Comparison of ENCODE assay signal across 15 mouse cellular contexts in genomic region chr17:44601317-44602021, GRCm38 (mm10).
DNase-seq lines count a peak whose midpoint lies in the region; ATAC-seq and TF ChIP-seq lines count a peak whose summit lies in the region.
"Had no signal": no experiment of that assay in that cellular context is flagged by ENCODE, and none has a peak within 500 bp of the region (broad histone marks: within the 10 kb centered on the region; RNA-seq: fewer than 3 reads in every experiment).

No protein-coding gene starts in this region.

- H3K27ac ChIP-seq in liver, postnatal 0 days (ENCODE audit: low read depth) = no peak overlapping the region
- H3K27ac ChIP-seq in liver, embryonic 12.5 days = no peak overlapping the region
- H3K27ac ChIP-seq in embryonic facial prominence, embryonic 15.5 days (replicated peaks) = 0 out of 2 replicates have a peak overlapping the region, but pooled peaks have one; percentile 34
- peak overlapping the region; percentile 43; the same call in 1 of the 2 replicates for H3K27ac ChIP-seq in kidney, embryonic 16.5 days (ENCODE audit: low read length)
- H3K27ac ChIP-seq in stomach, embryonic 16.5 days (ENCODE audit: low read length) = no peak overlapping the region
- H3K27ac ChIP-seq: limb, embryonic 13.5 days; macrophage; neural tube, embryonic 13.5 days had no signal

- peak; percentile 3; the same call in 1 of the 2 replicates for TF ChIP-seq CTCF in liver, postnatal 0 days (IDR thresholded peaks at IDR 0.05; ENCODE audit: low read depth)

- no peaks in the 10 kb centered on the region for H3K9me3 ChIP-seq in liver, postnatal 0 days (ENCODE audit: low read length)
- no peaks in the 10 kb centered on the region for H3K9me3 ChIP-seq in liver, embryonic 12.5 days (replicated peaks)
- no peaks in the 10 kb centered on the region for H3K9me3 ChIP-seq in embryonic facial prominence, embryonic 15.5 days (replicated peaks)
- H3K9me3 ChIP-seq in kidney, embryonic 16.5 days (ENCODE audit: low read length) = no peaks in the 10 kb centered on the region
- H3K9me3 ChIP-seq in stomach, embryonic 16.5 days (replicated peaks; ENCODE audit: control insufficient read depth, low read length) = no peaks in the 10 kb centered on the region
- H3K9me3 ChIP-seq: limb, embryonic 13.5 days; neural tube, embryonic 13.5 days had no signal

- no peaks in the 10 kb centered on the region for H3K27me3 ChIP-seq in liver, postnatal 0 days (ENCODE audit: insufficient read depth, low read length)
- no peaks in the 10 kb centered on the region for H3K27me3 ChIP-seq in liver, embryonic 12.5 days (replicated peaks)
- H3K27me3 ChIP-seq in embryonic facial prominence, embryonic 15.5 days = no peaks in the 10 kb centered on the region
- H3K27me3 ChIP-seq in kidney, embryonic 16.5 days (ENCODE audit: insufficient read depth, low read length) = no peaks in the 10 kb centered on the region
- no peaks in the 10 kb centered on the region for H3K27me3 ChIP-seq in stomach, embryonic 16.5 days (ENCODE audit: control insufficient read depth, insufficient read depth, low read length)
- H3K27me3 ChIP-seq: CH12.LX; neural tube, embryonic 13.5 days had no signal

- H3K9ac ChIP-seq in liver, postnatal 0 days (replicated peaks) = no peak overlapping the region
- H3K9ac ChIP-seq in liver, embryonic 12.5 days = no peak overlapping the region
- no peak overlapping the region for H3K9ac ChIP-seq in embryonic facial prominence, embryonic 15.5 days
- no peak overlapping the region for H3K9ac ChIP-seq in kidney, embryonic 16.5 days (replicated peaks; ENCODE audit: low read length)
- H3K9ac ChIP-seq in stomach, embryonic 16.5 days (ENCODE audit: low read length) = no peak overlapping the region
- H3K9ac ChIP-seq: limb, embryonic 13.5 days; neural tube, embryonic 13.5 days had no signal

- no peak for ATAC-seq in liver, postnatal 0 days
- no peak for ATAC-seq in liver, embryonic 12.5 days
- ATAC-seq in embryonic facial prominence, embryonic 15.5 days (ENCODE audit: insufficient number of reproducible peaks, low FRiP score, low TSS enrichment, low read depth) = no peak
- no peak for ATAC-seq in kidney, embryonic 16.5 days (ENCODE audit: low FRiP score, low TSS enrichment)
- peak; percentile 47; the same call in 1 of the 2 replicates for ATAC-seq in stomach, embryonic 16.5 days (ENCODE audit: insufficient read depth, low FRiP score)
- ATAC-seq: inflammation-experienced regulatory T-cells, adult 6 months had no signal

- no peak overlapping the region for H3K4me3 ChIP-seq in liver, postnatal 0 days (ENCODE audit: low read depth, low read length)
- no peak overlapping the region for H3K4me3 ChIP-seq in liver, embryonic 12.5 days
- H3K4me3 ChIP-seq in embryonic facial prominence, embryonic 15.5 days (replicated peaks) = no peak overlapping the region
- no peak overlapping the region for H3K4me3 ChIP-seq in kidney, embryonic 16.5 days (ENCODE audit: low read length)
- H3K4me3 ChIP-seq in stomach, embryonic 16.5 days (replicated peaks; ENCODE audit: low read length) = no peak overlapping the region
- H3K4me3 ChIP-seq: erythroblast, embryonic 14.5 days; limb, embryonic 13.5 days; neural tube, embryonic 13.5 days had no signal

- WGBS in liver, postnatal 0 days (ENCODE audit: insufficient replicate concordance) = 63% methylated on average over 11 of the region's 11 CpGs
- WGBS in liver, embryonic 12.5 days (ENCODE audit: insufficient replicate concordance) = 53% methylated on average over 11 of the region's 11 CpGs
- WGBS in embryonic facial prominence, embryonic 15.5 days = 53% methylated on average over 11 of the region's 11 CpGs
- WGBS in kidney, embryonic 16.5 days = 56% methylated on average over 11 of the region's 11 CpGs
- WGBS in stomach, embryonic 16.5 days = 54% methylated on average over 11 of the region's 11 CpGs

- no peak for DNase-seq in liver, postnatal 0 days
- no peak for DNase-seq in right cerebral cortex, postnatal 14 days
- no peak for DNase-seq in retina, embryonic 14.5 days (ENCODE audit: low spot score)
- DNase-seq: cerebellum, postnatal 36 days; thymus, postnatal 25 days had no signal

- H3K36me3 ChIP-seq in liver, postnatal 0 days (replicated peaks; ENCODE audit: insufficient read depth, low read length) = no peaks in the 10 kb centered on the region
- no peaks in the 10 kb centered on the region for H3K36me3 ChIP-seq in liver, embryonic 12.5 days
- no peaks in the 10 kb centered on the region for H3K36me3 ChIP-seq in embryonic facial prominence, embryonic 15.5 days
- no peaks in the 10 kb centered on the region for H3K36me3 ChIP-seq in kidney, embryonic 16.5 days (ENCODE audit: insufficient read depth, low read length)
- no peaks in the 10 kb centered on the region for H3K36me3 ChIP-seq in stomach, embryonic 16.5 days (ENCODE audit: control insufficient read depth, insufficient read depth, low read length)
- H3K36me3 ChIP-seq: limb, embryonic 13.5 days; neural tube, embryonic 13.5 days had no signal

- H3K4me2 ChIP-seq in liver, postnatal 0 days (ENCODE audit: low read depth, low read length) = no peak overlapping the region
- H3K4me2 ChIP-seq in liver, embryonic 12.5 days = no peak overlapping the region
- H3K4me2 ChIP-seq in embryonic facial prominence, embryonic 15.5 days (replicated peaks) = no peak overlapping the region
- no peak overlapping the region for H3K4me2 ChIP-seq in kidney, embryonic 16.5 days (replicated peaks; ENCODE audit: low read depth, low read length)
- H3K4me2 ChIP-seq in stomach, embryonic 16.5 days (ENCODE audit: low read depth, low read length) = no peak overlapping the region
- H3K4me2 ChIP-seq: limb, embryonic 13.5 days; neural tube, embryonic 13.5 days had no signal

- no peaks in the 10 kb centered on the region; the same call in none of the 2 replicates for H3K4me1 ChIP-seq in liver, postnatal 0 days (ENCODE audit: insufficient read depth)
- no peaks in the 10 kb centered on the region for H3K4me1 ChIP-seq in liver, embryonic 12.5 days
- H3K4me1 ChIP-seq in embryonic facial prominence, embryonic 15.5 days = peaks cover 40% of the 10 kb centered on the region
- peaks cover 10% of the 10 kb centered on the region; the same call in 1 of the 2 replicates for H3K4me1 ChIP-seq in kidney, embryonic 16.5 days (ENCODE audit: insufficient read depth, low read length)
- H3K4me1 ChIP-seq in stomach, embryonic 16.5 days (ENCODE audit: control insufficient read depth, insufficient read depth, low read length) = peaks cover 13% of the 10 kb centered on the region; the same call in 1 of the 2 replicates

- no peak for TF ChIP-seq EP300 in liver, postnatal 0 days (IDR thresholded peaks at IDR 0.05; ENCODE audit: low read depth)

Comparison
In these comparisons a context has a peak if more than half of its experiments do, and no peak if none do; other contexts are left out.
1. H3K27ac ChIP-seq: peak in embryonic facial prominence, embryonic 15.5 days (single experiment) and kidney, embryonic 16.5 days (single experiment); none in liver, postnatal 0 days (single experiment), liver, embryonic 12.5 days (single experiment) and stomach, embryonic 16.5 days (single experiment).